Mouse (Mus musculus) MEL-GATA-1-ER (cell line): ENCODE measurements around the gene Tst.
A peak's percentile ranks its signal among the peaks of the same experiment; 100 is the strongest.

Source experiments
- DNase-seq: peaks from one replicate; pipeline ENCODE4 v3.0.0-alpha.2; 2012; ENCODE audit warnings: low read depth; ENCODE audit errors: extremely low read depth

Tst gene

GRCm38 (mm10) chr15:78429871-78430622, 24.3 kb upstream of the Tst start:
- no peak for DNase-seq

GRCm38 (mm10) chr15:78429139-78429459, 23.4 kb upstream of the Tst start:
- no peak for DNase-seq

GRCm38 (mm10) chr15:78428391-78429138, 22.9 kb upstream of the Tst start, which contains the start of gene Kctd17:
Gene Kctd17 (plus strand): TSS chr15:78428564.
- no peak for DNase-seq

DNA sequence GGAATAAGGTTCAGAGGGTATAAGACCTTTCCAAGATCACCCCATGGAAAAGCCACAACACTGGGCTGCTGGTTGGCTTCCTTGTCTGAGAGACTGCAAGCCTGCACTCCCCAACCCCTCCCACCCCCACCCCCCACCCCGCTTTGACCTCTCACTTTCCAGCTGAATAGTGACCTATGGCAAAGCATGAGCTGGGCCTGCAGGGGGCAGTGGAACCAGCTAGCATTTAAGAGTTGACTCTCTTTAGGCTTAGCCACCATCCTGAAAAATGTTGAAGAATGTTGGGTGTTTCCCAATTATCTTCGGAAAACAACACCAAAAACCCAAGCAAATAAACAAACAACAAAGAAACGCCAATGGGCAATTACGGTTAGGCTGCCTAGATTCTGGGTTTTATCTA, 19.5 kb upstream of the Tst start:
- no peak for DNase-seq

- DNase-seq, result no peak
Measured at GRCm38 (mm10) chr15:78424507-78424906, 18.8 kb upstream of the Tst start.

DNA sequence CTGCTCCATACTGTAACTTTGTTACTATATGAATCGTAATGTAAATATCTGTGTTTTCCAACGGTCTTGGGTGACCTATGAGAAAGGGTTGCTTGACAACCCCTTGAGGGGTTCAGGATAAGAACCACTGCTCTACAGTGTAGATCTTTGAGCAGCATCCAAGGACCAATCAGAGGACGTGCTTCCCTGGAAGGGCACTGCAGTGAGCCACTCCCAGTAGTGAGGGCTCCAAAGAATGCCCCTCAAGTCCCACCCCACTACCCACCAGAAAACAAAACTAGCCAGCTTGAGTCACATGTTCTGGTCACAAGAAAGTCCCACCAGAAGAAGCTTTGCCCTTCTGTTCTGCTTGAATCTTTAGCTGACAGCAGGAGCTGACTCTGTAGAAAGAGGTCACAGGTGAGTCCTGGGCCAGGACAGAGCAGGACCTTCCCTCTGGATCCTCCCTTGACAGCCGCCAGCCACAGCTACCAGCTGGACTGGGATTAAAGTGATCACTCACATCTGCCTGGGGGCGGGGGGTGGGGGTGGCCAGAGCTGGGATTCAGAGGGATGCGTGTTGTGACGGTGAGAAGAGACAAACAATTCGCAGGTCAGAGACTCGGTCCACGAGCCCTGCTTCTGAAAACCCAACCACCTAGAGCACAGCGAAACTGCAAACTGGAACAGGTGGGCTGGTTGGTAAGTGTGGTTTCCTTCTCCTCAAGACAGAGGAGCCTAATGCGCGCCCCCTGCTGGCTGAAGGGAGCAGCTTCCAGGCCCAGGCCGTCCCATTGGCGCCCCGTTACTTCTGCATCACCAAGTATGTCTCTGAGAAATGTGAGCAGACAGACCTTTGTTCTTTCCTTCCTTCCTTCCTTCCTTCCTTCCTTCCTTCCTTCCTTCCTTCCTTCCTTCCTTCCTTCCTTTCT, 16.6 kb upstream of the Tst start:
- DNase-seq, result no peak

DNA sequence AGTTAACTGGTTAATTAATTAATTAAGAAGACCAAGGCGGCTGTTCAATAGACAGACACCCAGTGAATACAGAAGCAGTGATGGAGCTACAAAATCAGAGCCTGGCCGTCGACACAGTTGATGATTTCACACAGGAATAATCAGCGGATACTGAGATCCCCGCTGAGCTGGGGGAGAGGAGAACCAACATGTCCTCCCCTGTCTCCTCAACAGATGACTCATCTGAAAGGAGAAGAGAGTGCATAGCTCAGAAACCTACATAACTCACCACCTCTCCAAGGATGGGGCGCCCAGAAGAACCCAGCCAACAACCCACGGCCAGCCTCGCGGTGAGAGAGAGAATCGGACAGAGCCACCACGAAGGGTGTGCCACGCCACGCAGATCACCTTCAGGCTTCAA, 14.7 kb upstream of the Tst start:
- no peak for DNase-seq

GRCm38 (mm10) chr15:78416937-78417336, 11.2 kb upstream of the Tst start:
- no peak for DNase-seq

GRCm38 (mm10) chr15:78414157-78414556, 8.4 kb upstream of the Tst start:
- no peak for DNase-seq

DNA sequence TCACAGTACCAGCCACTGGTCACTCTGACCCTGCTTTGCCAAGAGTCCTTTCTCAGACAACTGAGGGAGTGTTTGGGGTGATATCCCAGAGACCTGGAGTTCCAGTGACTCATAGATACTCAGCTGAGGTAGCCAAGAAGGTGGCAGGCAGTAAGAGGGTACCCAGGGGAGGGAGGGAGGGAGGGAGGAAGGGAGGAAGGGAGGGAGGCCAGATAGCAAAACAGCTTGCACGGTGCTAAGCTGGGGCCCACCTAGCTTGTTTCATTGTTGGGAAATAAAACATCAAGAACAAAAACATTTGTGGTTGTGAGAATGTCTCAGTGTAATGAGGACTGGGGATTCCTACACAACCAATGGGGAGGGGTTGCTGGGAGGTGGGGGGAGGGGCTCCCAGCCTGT, 8.0 kb upstream of the Tst start:
- DNase-seq, result no peak

DNA sequence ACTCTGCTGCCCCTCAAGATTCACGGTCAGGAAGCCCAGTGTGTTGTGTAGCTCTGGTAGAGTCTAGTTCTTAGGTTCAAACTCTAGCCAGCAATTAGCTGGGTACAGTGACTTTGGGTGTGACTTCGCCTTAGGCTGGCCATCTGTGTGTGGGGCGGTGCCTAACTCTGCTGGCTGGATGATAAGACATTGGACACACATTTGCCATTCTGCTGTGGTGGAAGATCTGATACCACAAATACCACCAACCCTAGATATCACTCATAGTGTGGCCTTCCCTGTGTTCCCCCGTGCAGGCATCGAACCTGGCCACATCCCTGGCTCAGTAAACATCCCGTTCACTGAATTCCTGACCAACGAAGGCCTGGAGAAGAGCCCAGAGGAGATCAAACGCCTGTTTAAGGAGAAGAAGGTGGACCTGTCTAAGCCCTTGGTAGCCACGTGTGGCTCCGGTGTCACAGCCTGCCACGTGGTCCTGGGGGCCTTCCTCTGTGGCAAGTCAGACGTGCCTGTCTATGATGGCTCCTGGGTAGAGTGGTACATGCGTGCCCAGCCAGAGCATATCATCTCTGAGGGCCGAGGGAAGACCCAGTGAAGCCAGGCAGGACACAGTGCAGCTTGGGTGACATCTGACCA, 7.5 kb upstream of the Tst start:
- DNase-seq, result peak; percentile 90

DNA sequence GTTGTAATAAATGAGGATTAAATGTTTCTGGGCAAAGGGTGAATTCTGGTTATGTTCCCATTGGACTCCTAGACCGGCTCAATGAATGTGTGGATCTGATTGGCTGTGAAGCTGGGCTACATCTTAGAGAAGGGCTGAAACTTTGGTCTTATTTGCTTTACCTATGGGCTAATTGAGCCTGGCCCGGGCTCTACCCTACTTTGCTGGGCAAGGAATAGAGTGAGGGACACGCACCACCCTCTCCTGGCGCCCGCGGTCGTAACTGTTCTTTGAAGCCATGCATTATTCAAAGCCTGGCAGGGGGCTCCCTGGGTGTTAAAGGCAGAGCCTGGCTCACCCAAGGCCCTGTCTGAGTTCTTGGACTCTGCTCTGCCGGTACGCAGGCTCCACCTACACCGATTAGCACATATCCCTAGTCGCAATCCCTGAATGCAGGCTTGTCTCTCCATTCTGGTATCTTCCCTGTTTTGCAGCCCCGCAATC, 3.9 kb upstream of the Tst start:
- DNase-seq, result no peak

- peak; percentile 77 for DNase-seq
Measured at GRCm38 (mm10) chr15:78406293-78406934, 707 bp upstream of the Tst start, which contains the start of gene Mpst. Gene Mpst (plus strand): TSS chr15:78406416.

DNA sequence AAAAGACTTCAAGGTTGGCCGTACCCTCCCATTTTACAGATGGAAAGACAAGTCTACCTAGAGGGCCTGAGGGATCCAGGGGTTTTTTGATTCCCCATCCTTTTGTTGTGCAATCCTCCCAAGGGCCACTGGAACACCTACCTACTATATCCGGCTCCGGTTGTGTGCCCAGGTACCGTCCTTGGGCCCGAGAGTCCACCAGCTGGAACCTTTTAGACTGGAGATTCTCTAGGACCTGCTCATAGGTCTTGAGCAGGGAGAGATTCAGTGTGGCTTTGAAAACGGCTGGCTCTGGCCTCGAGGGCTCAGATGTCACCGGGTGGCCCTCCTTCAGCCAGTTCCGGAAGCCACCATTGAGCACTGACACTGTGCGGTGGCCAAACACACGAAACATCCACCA, 609 bp downstream of the Tst start:
- no peak for DNase-seq

DNA sequence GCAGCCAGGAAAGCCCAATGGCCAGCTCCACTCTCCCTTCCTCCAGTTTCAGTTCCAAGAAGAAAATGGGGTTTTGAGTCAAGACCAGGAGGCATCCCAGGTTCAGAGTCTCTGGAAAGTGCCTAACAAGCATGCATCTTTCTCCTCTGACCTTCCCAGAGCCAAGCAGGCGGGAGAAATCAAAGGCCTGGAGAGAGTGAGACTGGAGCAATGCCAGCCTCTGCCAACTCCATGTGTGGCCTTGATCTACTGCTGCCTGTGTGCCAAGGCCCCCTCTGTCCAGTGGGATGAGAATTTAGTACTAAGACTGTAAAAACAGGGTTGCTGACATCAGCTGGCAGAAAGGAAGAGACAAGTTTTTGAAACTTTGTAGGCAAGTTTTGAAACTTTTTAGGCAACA, 1.8 kb downstream of the Tst start:
- DNase-seq, result no peak

DNA sequence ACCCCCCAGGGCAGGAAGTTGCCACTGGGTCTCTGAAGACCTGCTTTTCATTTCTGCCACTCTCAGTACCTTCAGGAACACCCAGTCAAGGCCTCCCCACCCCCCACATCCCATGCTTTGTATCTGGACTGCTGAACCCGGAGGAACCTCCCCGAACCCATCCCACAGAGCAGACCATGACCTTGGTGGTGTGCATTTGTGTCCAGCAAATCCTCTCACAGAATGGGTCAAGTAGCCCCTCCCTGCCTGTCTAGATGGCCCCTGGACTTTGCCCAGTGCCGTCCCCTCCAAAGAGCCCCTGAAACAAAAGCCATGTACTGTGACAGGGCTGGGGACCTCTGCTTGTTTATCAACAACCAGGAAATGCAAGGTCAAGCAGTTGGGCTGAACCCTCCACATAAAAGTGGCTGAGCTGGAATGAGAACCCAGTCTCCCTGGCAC, 2.4 kb downstream of the Tst start:
- no peak for DNase-seq

DNA sequence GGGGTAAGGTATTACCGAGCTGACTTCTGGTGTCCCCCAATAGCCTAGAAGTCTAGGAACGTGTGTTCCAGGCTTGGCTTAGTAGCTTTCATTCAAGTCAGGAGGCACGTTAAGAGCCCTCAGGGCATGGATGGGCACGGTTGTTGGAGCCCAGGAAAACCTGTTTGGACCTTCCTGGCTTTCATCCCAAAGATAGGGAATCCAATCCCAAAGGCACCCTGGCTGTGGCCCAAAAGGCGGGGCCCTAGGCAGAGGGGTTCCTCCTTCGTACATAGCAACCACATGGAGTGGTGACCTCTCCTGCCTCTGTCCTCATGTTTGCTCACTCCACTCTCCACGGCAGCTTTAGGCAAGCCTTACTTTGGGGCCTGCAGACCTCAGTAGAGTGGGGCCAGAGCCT, 3.3 kb downstream of the Tst start:
- no peak for DNase-seq

DNA sequence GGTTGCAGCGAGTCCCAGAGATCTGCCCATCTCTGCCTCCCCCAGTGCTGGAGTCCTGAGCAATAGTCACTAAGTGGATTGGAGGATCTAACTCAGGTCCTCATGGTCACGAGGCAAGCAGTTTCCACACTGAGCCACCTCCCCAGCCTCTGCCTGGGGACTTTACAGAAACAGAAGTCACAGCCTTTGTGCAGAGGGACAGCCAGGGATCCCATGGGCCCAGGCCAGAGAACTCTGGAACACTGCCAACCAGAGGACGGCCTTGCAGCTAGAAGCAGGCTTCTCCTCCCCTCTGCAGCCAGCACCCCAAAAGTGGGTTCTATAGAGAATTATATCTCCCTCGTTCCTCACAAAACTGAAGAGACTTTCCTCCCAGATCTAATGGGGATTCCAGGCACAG, 3.8 kb downstream of the Tst start:
- no peak for DNase-seq

GRCm38 (mm10) chr15:78401345-78401744, 4.4 kb downstream of the Tst start:
- no peak for DNase-seq

DNA sequence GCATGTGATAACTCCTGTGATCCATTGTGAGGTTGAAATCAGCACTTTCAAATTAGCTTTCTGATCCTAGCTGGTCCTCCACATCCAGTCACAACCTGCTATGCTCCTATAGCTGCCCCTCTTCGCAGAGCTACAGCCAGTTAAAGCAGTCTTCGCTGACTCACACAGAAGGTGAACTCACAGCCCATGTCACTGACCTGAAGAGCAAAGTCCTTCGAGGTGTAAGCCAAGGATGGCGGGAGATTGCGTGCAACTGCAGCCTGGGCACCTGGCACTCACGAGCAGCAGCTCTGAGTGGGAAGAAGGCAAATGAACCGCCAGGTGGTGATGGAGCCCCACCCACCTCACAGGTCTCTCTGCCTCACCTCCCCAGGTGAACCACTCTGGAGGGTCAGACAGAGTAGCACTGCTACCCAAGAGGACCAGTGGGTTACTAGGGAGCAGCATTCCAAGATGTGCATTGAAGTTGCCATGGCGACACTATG, 10.2 kb downstream of the Tst start, which contains the start of gene Tex33:
Gene Tex33, minus strand, starts transcription at position 435 of the 485 bp plus-strand sequence.
- no peak for DNase-seq
